Mouse (Mus musculus): ENCODE measurements around the gene Rnf41.

DNA sequence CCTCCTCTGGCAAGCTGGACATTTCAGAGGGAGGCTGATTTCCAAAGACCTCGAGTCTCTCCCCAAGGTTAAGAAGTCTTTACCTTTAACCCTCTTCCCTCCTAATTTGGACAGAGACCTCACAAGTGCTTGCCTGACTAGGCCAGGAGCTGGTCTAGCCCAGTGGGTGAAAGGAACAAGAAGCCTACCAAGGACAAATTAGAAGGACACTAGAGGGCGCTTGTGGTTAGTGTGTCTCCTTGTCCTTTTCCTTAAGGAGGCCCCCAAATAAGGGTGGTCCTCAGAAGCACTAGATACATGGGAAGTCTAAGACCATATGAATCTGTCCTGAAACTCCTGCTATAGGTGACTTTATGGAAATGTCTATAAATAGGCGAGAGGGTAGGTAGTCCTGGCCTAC lies 48.9 kb upstream of the Rnf41 start:
- TF ChIP-seq CTCF (IDR thresholded peaks at IDR 0.05; ENCODE audit: extremely low read depth, insufficient read length, insufficient replicate concordance, low read depth, low read length) (peak; percentile 29; the same call in 1 of the 2 replicates), POLR2A (IDR thresholded peaks at IDR 0.05; ENCODE audit: low read depth, low read length) (no peak)
